Mouse (Mus musculus): ENCODE data around the gene A730071L15Rik. TPM values are rescaled to one million over a fixed set of nuclear protein-coding genes. Genes with fewer than 3 reads are reported as not detected.

Gene A730071L15Rik
- polyA plus RNA-seq, 1 experiment, result 0.15 TPM

GRCm38 (mm10) chr11:6207090-6207489 is 7.3 kb downstream of the A730071L15Rik start:
- TF ChIP-seq POLR2A (IDR thresholded peaks at IDR 0.05; ENCODE audit: borderline replicate concordance, insufficient read depth, low read length), result no peak
- DNase-seq, result no peak
- no peak overlapping the region for H3K27ac ChIP-seq (ENCODE audit: insufficient read depth, low read length)
- no peak overlapping the region for H3K4me3 ChIP-seq (replicated peaks; ENCODE audit: insufficient read depth, low read depth, low read length)
- 89% methylated on average over 2 of the region's 2 CpGs for WGBS
- no peaks in the 10 kb centered on the region for H3K4me1 ChIP-seq (ENCODE audit: control insufficient read depth, insufficient read depth, low read length)
- no peaks in the 10 kb centered on the region; the same call in 1 of the 2 replicates for H3K27me3 ChIP-seq (ENCODE audit: control insufficient read depth, insufficient read depth, low read length)

- TF ChIP-seq POLR2A (IDR thresholded peaks at IDR 0.05; ENCODE audit: borderline replicate concordance, insufficient read depth, low read length) (no peak), CTCF (IDR thresholded peaks at IDR 0.05; ENCODE audit: borderline replicate concordance, insufficient read depth, low read depth, low read length) (no peak)
- WGBS, result 83% methylated on average over 1 of the region's 1 CpGs
- Histone ChIP-seq H3K4me3 (replicated peaks; ENCODE audit: insufficient read depth, low read depth, low read length) (no peak overlapping the region), H3K27ac (ENCODE audit: insufficient read depth, low read length) (no peak overlapping the region), H3K27me3 (ENCODE audit: control insufficient read depth, insufficient read depth, low read length) (no peaks in the 10 kb centered on the region; the same call in 1 of the 2 replicates), H3K4me1 (ENCODE audit: control insufficient read depth, insufficient read depth, low read length) (no peaks in the 10 kb centered on the region)
- DNase-seq, result no peak
Observed at GRCm38 (mm10) chr11:6208158-6208557, 8.3 kb downstream of the A730071L15Rik start.

GRCm38 (mm10) chr11:6216834-6217233 is 17.0 kb downstream of the A730071L15Rik start:
- no peak for DNase-seq
- WGBS, result 45% methylated on average over 3 of the region's 3 CpGs

GRCm38 (mm10) chr11:6218189-6218896 is 18.5 kb downstream of the A730071L15Rik start:
- Histone ChIP-seq H3K27ac (ENCODE audit: insufficient read depth, low read length) (no peak overlapping the region), H3K4me1 (ENCODE audit: control insufficient read depth, insufficient read depth, low read length) (no peaks in the 10 kb centered on the region), H3K27me3 (ENCODE audit: control insufficient read depth, insufficient read depth, low read length) (no peaks in the 10 kb centered on the region), H3K4me3 (replicated peaks; ENCODE audit: insufficient read depth, low read depth, low read length) (no peak overlapping the region)
- DNase-seq, result no peak
- no peak for TF ChIP-seq CTCF (IDR thresholded peaks at IDR 0.05; ENCODE audit: borderline replicate concordance, insufficient read depth, low read depth, low read length)
- TF ChIP-seq POLR2A (IDR thresholded peaks at IDR 0.05; ENCODE audit: borderline replicate concordance, insufficient read depth, low read length), result no peak
- WGBS, result 87% methylated on average over 11 of the region's 11 CpGs

More at GRCm38 (mm10) chr11:6216834-6217233, 17.0 kb downstream of the A730071L15Rik start:
- H3K4me1 ChIP-seq (ENCODE audit: control insufficient read depth, insufficient read depth, low read length), result no peaks in the 10 kb centered on the region
- no peak overlapping the region for H3K4me3 ChIP-seq (replicated peaks; ENCODE audit: insufficient read depth, low read depth, low read length)
- no peaks in the 10 kb centered on the region for H3K27me3 ChIP-seq (ENCODE audit: control insufficient read depth, insufficient read depth, low read length)
- H3K27ac ChIP-seq (ENCODE audit: insufficient read depth, low read length), result no peak overlapping the region
- no peak for TF ChIP-seq CTCF (IDR thresholded peaks at IDR 0.05; ENCODE audit: borderline replicate concordance, insufficient read depth, low read depth, low read length)

- WGBS, result 28% methylated on average over 6 of the region's 6 CpGs
- Histone ChIP-seq H3K27ac (ENCODE audit: insufficient read depth, low read length) (no peak overlapping the region), H3K4me3 (replicated peaks; ENCODE audit: insufficient read depth, low read depth, low read length) (no peak overlapping the region), H3K27me3 (ENCODE audit: control insufficient read depth, insufficient read depth, low read length) (no peaks in the 10 kb centered on the region), H3K4me1 (ENCODE audit: control insufficient read depth, insufficient read depth, low read length) (no peaks in the 10 kb centered on the region)
- TF ChIP-seq CTCF (IDR thresholded peaks at IDR 0.05; ENCODE audit: borderline replicate concordance, insufficient read depth, low read depth, low read length) (no peak), POLR2A (IDR thresholded peaks at IDR 0.05; ENCODE audit: borderline replicate concordance, insufficient read depth, low read length) (no peak)
- no peak for DNase-seq
Observed at GRCm38 (mm10) chr11:6219967-6220366, 20.1 kb downstream of the A730071L15Rik start.

- Histone ChIP-seq H3K4me3 (replicated peaks; ENCODE audit: insufficient read depth, low read depth, low read length) (no peak overlapping the region), H3K27ac (ENCODE audit: insufficient read depth, low read length) (no peak overlapping the region), H3K4me1 (ENCODE audit: control insufficient read depth, insufficient read depth, low read length) (no peaks in the 10 kb centered on the region), H3K27me3 (ENCODE audit: control insufficient read depth, insufficient read depth, low read length) (no peaks in the 10 kb centered on the region)
- DNase-seq, result no peak
- WGBS, result 94% methylated on average over 10 of the region's 10 CpGs
- TF ChIP-seq CTCF (IDR thresholded peaks at IDR 0.05; ENCODE audit: borderline replicate concordance, insufficient read depth, low read depth, low read length), result no peak
- TF ChIP-seq POLR2A (IDR thresholded peaks at IDR 0.05; ENCODE audit: borderline replicate concordance, insufficient read depth, low read length), result no peak
Observed at GRCm38 (mm10) chr11:6222187-6222586, 22.4 kb downstream of the A730071L15Rik start.

- DNase-seq, result no peak
- H3K27ac ChIP-seq (ENCODE audit: insufficient read depth, low read length), result no peak overlapping the region
- WGBS, result 77% methylated on average over 14 of the region's 14 CpGs
- no peak overlapping the region for H3K4me3 ChIP-seq (replicated peaks; ENCODE audit: insufficient read depth, low read depth, low read length)
- no peak for TF ChIP-seq POLR2A (IDR thresholded peaks at IDR 0.05; ENCODE audit: borderline replicate concordance, insufficient read depth, low read length)
- no peak for TF ChIP-seq CTCF (IDR thresholded peaks at IDR 0.05; ENCODE audit: borderline replicate concordance, insufficient read depth, low read depth, low read length)
- no peaks in the 10 kb centered on the region for H3K4me1 ChIP-seq (ENCODE audit: control insufficient read depth, insufficient read depth, low read length)
- no peaks in the 10 kb centered on the region for H3K27me3 ChIP-seq (ENCODE audit: control insufficient read depth, insufficient read depth, low read length)
Observed at GRCm38 (mm10) chr11:6224541-6225229, 24.9 kb downstream of the A730071L15Rik start.

GRCm38 (mm10) chr11:6230012-6230411 is 30.2 kb downstream of the A730071L15Rik start, which contains the start of gene Npc1l1:
Npc1l1 (minus strand) TSS chr11:6230143.
- Histone ChIP-seq H3K27me3 (ENCODE audit: control insufficient read depth, insufficient read depth, low read length) (no peaks in the 10 kb centered on the region), H3K27ac (ENCODE audit: insufficient read depth, low read length) (no peak within 1 kb of the TSS), H3K4me1 (ENCODE audit: control insufficient read depth, insufficient read depth, low read length) (no peaks in the 10 kb centered on the region), H3K4me3 (replicated peaks; ENCODE audit: insufficient read depth, low read depth, low read length) (no peak within 1 kb of the TSS)
- no peak for DNase-seq
- no peak for TF ChIP-seq POLR2A (IDR thresholded peaks at IDR 0.05; ENCODE audit: borderline replicate concordance, insufficient read depth, low read length)
- no peak for TF ChIP-seq CTCF (IDR thresholded peaks at IDR 0.05; ENCODE audit: borderline replicate concordance, insufficient read depth, low read depth, low read length)
- WGBS, result 85% methylated on average over 7 of the region's 7 CpGs
